Mouse (Mus musculus): Measurements from ENCODE around the gene Col25a1. TPM values are rescaled to one million over a fixed set of nuclear protein-coding genes. Genes with fewer than 3 reads are reported as not detected.

The Col25a1 gene
- polyA plus RNA-seq, 1 experiment: 12.2 TPM

DNA sequence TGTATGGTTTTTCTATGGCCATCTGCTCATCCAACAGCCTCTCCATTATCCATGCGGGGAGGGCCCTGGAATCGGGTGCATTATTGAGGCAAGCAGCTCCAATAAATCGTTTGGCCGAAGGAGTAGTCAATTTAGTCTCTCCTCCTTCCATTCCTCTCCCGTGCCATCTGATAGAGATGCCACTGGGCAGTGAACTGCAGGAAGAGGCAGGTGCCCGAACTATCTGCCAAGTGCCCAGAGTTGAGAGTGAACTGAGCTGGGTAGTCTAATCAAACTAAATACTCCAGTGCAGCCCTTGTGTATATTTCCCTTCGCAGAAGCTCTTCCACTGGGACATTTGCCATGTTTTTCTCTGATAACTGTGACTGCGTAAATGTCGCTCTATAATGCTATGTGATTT, 403.7 kb downstream of the Col25a1 start:
- DNase-seq (ENCODE audit: extremely low spot score in 1 of 2, low spot score in 1 of 2): no peak

DNA sequence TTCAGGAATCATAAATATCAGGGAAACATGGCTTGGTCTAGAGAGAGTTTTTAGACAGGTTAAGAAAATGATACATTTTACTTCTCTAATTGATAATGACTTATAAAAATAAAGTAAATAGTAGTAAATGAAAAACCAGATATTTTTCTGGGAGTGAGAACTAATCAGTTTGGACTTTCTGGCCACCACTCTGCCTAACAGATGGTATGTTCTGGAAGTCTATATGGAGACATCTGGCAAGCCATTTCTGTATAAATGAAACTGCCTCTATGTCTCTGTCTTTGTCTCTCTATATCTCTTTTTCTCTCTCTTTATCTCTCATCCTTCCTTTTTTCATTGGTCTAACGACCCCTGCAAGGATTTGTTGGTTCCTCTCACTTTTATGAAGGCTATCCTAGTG, 410.2 kb downstream of the Col25a1 start:
- DNase-seq (ENCODE audit: extremely low spot score in 1 of 2, low spot score in 1 of 2): no peak

DNA sequence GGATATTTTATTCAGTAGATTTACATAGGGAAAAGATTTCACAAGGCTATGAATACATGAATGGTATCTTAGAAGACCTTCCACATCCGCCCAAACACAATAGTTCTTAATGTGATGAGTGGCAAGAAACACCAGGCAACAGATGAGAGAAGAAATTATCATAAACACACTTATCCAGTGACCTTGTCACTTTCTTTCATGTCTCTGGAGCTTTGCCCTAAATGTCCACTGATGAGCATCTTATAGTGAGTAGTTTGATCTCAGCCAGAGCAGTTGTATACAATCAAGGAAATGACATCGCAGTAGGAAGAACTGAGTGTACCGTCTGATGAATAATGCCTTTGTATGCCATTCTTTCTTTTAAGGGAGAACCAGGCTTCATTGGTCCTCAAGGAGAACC, 414.7 kb downstream of the Col25a1 start:
- no peak for DNase-seq (ENCODE audit: extremely low spot score in 1 of 2, low spot score in 1 of 2)

GRCm38 (mm10) chr3:130549066-130549465, 417.8 kb downstream of the Col25a1 start:
- no peak for DNase-seq (ENCODE audit: extremely low spot score in 1 of 2, low spot score in 1 of 2)

GRCm38 (mm10) chr3:130556263-130556662, 425.0 kb downstream of the Col25a1 start:
- no peak for DNase-seq (ENCODE audit: extremely low spot score in 1 of 2, low spot score in 1 of 2)

GRCm38 (mm10) chr3:130565586-130565985, 434.3 kb downstream of the Col25a1 start:
- DNase-seq (ENCODE audit: extremely low spot score in 1 of 2, low spot score in 1 of 2): no peak

DNA sequence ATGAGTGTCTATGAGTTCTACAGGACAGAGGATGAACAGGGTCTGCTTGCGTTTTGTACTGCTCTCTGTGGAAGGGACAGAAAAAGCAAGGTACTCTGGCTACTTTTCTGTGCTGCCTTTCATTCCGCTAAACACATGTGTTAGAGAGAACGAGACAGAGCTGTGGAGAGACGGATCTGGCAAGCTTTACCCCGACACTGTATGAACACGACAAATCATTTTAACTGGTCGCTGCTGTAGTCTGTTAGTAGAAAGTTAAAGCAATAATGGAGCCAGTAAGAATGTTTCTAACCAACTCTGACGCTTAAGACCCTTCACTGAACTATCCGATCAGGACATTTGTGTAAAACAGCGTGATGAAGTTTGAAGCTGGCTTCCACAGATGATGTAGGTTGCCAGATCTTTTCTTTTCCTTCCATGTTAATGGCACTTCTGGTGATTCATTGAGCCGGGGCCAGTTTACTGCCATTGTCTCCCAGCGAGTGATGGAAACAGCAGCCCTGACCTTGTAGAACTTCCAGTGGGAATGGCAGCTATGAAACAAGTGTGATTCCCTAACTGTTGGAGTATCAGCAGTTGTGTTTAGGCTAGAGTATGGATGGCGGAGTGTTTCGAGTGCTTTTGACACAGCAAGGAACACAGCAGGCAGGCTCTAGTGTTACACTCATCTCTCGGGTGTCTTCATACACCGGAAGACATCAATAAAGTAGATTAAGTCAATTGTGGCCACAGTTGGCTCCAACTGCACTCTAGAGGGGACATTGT, 437.2 kb downstream of the Col25a1 start:
- no peak for DNase-seq (ENCODE audit: extremely low spot score in 1 of 2, low spot score in 1 of 2)

GRCm38 (mm10) chr3:130573243-130573642, 441.9 kb downstream of the Col25a1 start:
- DNase-seq (ENCODE audit: extremely low spot score in 1 of 2, low spot score in 1 of 2): no peak

DNA sequence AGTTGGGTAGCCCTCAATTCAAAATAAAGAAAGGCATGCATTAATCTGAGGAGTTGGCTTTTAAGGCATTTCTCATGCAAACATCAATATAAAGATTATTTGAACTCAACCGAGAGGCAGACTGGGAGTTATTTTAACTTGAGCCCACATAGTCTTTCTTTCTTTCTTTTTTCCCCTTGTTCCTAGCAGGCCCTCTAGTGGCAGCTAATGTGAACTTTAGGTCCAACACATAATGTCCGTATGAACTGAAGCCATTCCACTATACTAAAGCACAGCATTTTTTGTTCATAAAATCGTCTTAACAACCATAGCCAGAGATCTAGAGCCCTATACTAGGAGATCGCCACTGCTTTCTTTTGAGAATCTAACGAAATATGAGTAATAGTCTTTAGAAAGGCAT, 443.4 kb downstream of the Col25a1 start:
- DNase-seq (ENCODE audit: extremely low spot score in 1 of 2, low spot score in 1 of 2): peak in 1 of 2 experiments; percentile 83

GRCm38 (mm10) chr3:130576683-130577082, 445.4 kb downstream of the Col25a1 start:
- DNase-seq (ENCODE audit: extremely low spot score in 1 of 2, low spot score in 1 of 2): peak in 1 of 2 experiments; percentile 29

DNA sequence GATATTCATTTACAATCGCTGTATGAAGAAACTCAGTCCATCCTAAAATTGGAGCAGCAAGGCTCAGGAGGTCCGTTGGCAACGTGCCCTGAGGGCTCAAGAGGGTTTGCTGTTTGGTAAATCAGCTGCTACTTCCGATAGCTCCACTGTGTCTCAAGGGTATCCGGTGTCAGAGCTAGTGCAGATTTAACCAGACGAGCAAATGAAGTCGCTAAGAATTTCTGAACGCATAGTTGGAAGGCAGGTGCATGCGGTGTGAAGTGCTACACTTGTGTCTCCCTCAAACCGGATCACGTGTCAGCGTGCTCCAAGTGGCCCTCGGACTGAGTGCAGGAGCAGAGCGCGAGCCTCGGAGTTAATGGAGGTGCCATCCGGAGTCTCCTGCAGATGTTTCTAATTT, 448.2 kb downstream of the Col25a1 start:
- DNase-seq (ENCODE audit: extremely low spot score in 1 of 2, low spot score in 1 of 2): no peak

GRCm38 (mm10) chr3:130581577-130581976, 450.3 kb downstream of the Col25a1 start:
- DNase-seq (ENCODE audit: extremely low spot score in 1 of 2, low spot score in 1 of 2): no peak

DNA sequence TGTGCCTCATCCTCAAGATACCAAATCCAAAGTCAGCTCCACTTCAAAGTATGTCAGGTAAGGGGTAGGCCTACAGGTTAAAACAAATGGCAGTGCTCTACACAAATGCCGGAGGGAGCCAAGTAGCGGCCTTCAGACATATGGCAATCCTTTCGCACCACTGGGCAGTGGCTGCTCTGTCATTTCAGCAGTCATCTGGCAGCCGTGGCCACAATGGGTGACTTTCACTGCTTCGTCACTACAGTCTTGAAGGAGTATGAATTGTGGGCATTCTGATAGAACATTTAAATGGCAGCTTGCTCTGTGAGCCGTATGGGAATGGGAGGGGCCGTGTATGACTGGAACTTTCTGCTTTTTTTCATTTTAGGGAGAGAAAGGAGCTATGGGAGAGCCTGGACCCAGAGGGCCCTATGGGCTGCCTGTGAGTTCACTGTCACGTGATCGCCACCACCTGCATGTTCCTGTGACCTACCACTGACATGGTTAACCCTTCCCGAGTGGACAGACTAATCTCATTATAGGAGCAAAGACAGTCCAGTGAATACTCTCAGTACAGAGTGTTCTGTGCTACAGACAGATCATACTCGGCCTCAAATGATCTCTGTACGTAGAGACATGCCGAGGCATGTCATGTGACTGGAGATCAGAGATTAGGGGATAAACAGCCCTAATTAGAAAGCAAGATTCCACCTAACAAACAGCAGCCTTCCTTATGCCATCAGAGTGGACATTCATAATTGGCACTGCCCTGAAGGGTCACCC, 451.8 kb downstream of the Col25a1 start:
- no peak for DNase-seq (ENCODE audit: extremely low spot score in 1 of 2, low spot score in 1 of 2)

DNA sequence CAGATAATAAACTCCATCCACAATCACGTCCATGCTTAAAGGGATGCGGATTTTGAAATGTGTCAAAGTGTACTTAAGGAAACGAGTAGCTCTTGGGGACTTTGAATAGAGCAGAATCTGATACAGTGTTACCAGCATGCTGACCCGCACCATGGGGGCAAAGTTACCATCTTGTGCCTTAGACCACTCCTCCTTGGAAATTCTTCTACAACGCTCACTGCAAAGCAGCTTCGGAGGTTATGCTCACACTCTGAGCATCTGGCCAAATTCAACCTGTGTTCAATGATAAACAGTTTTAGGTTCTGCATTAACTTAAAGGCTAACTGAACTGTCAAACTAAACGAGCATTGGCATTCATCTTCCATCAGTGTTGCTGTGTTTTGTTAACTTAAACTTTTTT, 452.7 kb downstream of the Col25a1 start:
- no peak for DNase-seq (ENCODE audit: extremely low spot score in 1 of 2, low spot score in 1 of 2)

- no peak for DNase-seq (ENCODE audit: extremely low spot score in 1 of 2, low spot score in 1 of 2)
Observed at GRCm38 (mm10) chr3:130595050-130595449, 463.7 kb downstream of the Col25a1 start.

DNA sequence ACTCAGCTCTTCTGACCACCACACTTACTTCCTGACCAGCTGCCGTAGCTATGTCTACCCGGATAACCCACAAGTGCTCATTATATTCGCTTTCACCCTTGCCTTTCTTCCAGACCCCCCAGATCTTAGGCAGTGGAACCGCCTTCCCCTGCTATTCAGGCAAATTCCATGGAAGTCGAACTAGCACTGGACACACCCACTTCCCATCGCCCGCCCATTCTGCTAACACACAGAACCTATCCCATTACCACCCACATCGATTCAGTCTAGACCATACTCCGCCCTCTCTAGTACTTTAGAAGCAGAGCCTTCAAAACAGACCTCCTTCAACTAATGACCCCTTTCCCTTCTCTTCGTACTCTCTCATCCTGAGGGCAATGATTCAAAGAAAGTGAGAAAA, 470.2 kb downstream of the Col25a1 start:
- DNase-seq (ENCODE audit: extremely low spot score in 1 of 2, low spot score in 1 of 2): no peak

GRCm38 (mm10) chr3:130607924-130608323, 476.6 kb downstream of the Col25a1 start:
- DNase-seq (ENCODE audit: extremely low spot score in 1 of 2, low spot score in 1 of 2): peak in 1 of 2 experiments; percentile 47

DNA sequence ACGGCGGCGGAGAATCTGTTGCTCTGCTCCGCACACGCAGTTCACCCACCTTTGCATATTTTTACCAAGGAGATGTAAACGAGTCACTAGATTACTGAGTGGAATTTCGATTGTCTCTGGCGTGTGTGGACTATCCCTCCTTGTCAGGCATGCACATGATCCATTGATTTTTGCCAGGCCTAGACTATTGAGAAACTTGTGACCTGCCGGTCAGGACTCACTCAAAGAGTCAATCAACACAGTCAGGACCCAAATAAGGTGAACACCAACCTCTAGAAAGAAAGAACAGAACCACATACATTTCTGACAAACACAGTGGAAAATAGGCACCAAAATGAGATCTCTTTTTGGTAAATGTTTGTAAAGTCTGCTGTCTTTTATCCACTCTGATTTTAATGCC, 483.1 kb downstream of the Col25a1 start:
- no peak for DNase-seq (ENCODE audit: extremely low spot score in 1 of 2, low spot score in 1 of 2)

- no peak for DNase-seq (ENCODE audit: extremely low spot score in 1 of 2, low spot score in 1 of 2)
Observed at GRCm38 (mm10) chr3:130615625-130616024, 484.3 kb downstream of the Col25a1 start.

GRCm38 (mm10) chr3:130617439-130617898, 486.2 kb downstream of the Col25a1 start, which contains the start of gene Etnppl:
Gene Etnppl (plus strand): TSS chr3:130617448.
- DNase-seq (ENCODE audit: extremely low spot score in 1 of 2, low spot score in 1 of 2): no peak

- peak in 1 of 2 experiments; percentile 54 for DNase-seq (ENCODE audit: extremely low spot score in 1 of 2, low spot score in 1 of 2)
Observed at GRCm38 (mm10) chr3:130620517-130621146, 489.3 kb downstream of the Col25a1 start.
